Comparison of ENCODE assay signal across 20 mouse cellular contexts in the genomic region with DNA sequence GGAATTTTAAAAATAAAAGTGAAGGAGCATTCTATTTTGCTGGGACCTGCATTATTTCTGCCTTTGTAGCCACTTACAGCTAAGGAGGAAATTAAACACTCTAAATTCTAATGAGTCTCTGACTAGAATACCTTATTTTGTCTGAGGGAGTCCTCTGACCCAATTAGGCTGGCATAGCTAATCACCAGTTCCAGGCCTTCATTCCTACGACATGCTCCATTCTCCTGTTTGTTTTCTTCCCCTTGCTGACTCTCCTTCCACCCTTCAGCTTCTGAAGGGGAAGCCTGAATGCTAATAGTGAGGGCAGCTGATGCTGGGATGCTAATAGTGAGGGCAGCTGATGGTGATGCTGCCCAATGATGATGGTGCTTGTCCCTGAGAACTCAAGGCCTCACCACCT.
A peak's percentile ranks its signal among the peaks of the same experiment; 100 is the strongest.
DNase-seq lines count a peak whose midpoint lies in the region; ATAC-seq and TF ChIP-seq lines count a peak whose summit lies in the region.
"Had no signal": no experiment of that assay in that cellular context is flagged by ENCODE, and none has a peak within 500 bp of the region (broad histone marks: within the 10 kb centered on the region; RNA-seq: fewer than 3 reads in every experiment).

No protein-coding gene starts in this region.

- no peaks in the 10 kb centered on the region for H3K9me3 ChIP-seq in forebrain, postnatal 0 days (ENCODE audit: low read length)
- H3K9me3 ChIP-seq: embryonic facial prominence, embryonic 10.5 days; kidney, embryonic 15.5 days; neural tube, embryonic 12.5 days had no signal

- TF ChIP-seq CTCF in brain, embryonic 14.5 days (IDR thresholded peaks at IDR 0.05; ENCODE audit: borderline replicate concordance, extremely low read depth, insufficient read depth, insufficient read length) = no peak
- no peak for TF ChIP-seq CTCF in forebrain, postnatal 0 days (IDR thresholded peaks at IDR 0.05; ENCODE audit: low read depth)

- no peaks in the 10 kb centered on the region for H3K36me3 ChIP-seq in forebrain, postnatal 0 days (ENCODE audit: insufficient read depth)
- H3K36me3 ChIP-seq: embryonic facial prominence, embryonic 10.5 days; heart, embryonic 12.5 days; kidney, embryonic 15.5 days; neural tube, embryonic 12.5 days had no signal

- 10% methylated on average over 1 of the region's 1 CpGs for WGBS in forebrain, postnatal 0 days

- H3K9ac ChIP-seq in forebrain, postnatal 0 days = no peak overlapping the region
- H3K9ac ChIP-seq: heart, embryonic 12.5 days; kidney, embryonic 15.5 days; neural tube, embryonic 12.5 days had no signal

- H3K4me1 ChIP-seq in forebrain, postnatal 0 days (ENCODE audit: insufficient read depth) = peaks cover 4% of the 10 kb centered on the region; the same call in 1 of the 2 replicates
- H3K4me1 ChIP-seq: embryonic facial prominence, embryonic 10.5 days; heart, embryonic 12.5 days; kidney, embryonic 15.5 days; neural tube, embryonic 12.5 days had no signal

- no peak for TF ChIP-seq POLR2A in brain, embryonic 14.5 days (IDR thresholded peaks at IDR 0.05; ENCODE audit: borderline replicate concordance, extremely low read depth, insufficient read depth, insufficient read length, poor library complexity, severe bottlenecking)

- H3K27ac ChIP-seq in forebrain, postnatal 0 days (ENCODE audit: low read depth, low read length) = no peak overlapping the region
- H3K27ac ChIP-seq: embryonic facial prominence, embryonic 10.5 days; kidney, embryonic 15.5 days; neural tube, embryonic 12.5 days had no signal

- H3K4me2 ChIP-seq in forebrain, postnatal 0 days (ENCODE audit: low read depth) = no peak overlapping the region
- H3K4me2 ChIP-seq: heart, embryonic 12.5 days; kidney, embryonic 15.5 days; liver, embryonic 11.5 days; neural tube, embryonic 12.5 days had no signal

- no peaks in the 10 kb centered on the region for H3K27me3 ChIP-seq in forebrain, postnatal 0 days (ENCODE audit: insufficient read depth, low read length)
- H3K27me3 ChIP-seq: heart, embryonic 12.5 days; kidney, embryonic 15.5 days; neural tube, embryonic 12.5 days had no signal

- ATAC-seq in forebrain, postnatal 0 days = peak; percentile 73
- ATAC-seq: intestine, embryonic 16.5 days had no signal

- no peak overlapping the region for H3K4me3 ChIP-seq in forebrain, postnatal 0 days (ENCODE audit: low read depth, low read length)
- H3K4me3 ChIP-seq: embryonic facial prominence, embryonic 10.5 days; heart, embryonic 12.5 days; kidney, embryonic 15.5 days; neural tube, embryonic 12.5 days had no signal

- DNase-seq in cerebellum, postnatal 25 days = peak; percentile 11 to 14
- DNase-seq in cerebellum, adult 11-12 months = no peak
- peak; percentile 2 for DNase-seq in layer of hippocampus, adult 9-11 months
- no peak for DNase-seq in layer of hippocampus, adult 18-20 months (ENCODE audit: low spot score in 2 of 2)
- DNase-seq in brain, embryonic 14.5 days (ENCODE audit: low read depth) = peak; percentile 87
- DNase-seq in forebrain, postnatal 0 days = no peak
- no peak for DNase-seq in adrenal gland, adult (ENCODE audit: inconsistent age in 2 of 2, low spot score in 1 of 2)
- no peak for DNase-seq in adrenal gland, postnatal 4 days (ENCODE audit: low spot score in 2 of 2)
- DNase-seq: adrenal gland, adult 8-10 months; heart, postnatal 36 days; lung, adult 2 months; lung, postnatal 36 days; right cerebral cortex, postnatal 4 days; thymus, postnatal 14 days had no signal

Comparison
In these comparisons a context has a peak if more than half of its experiments do, and no peak if none do; other contexts are left out.
1. DNase-seq: peak in cerebellum, postnatal 25 days (2 of 2), layer of hippocampus, adult 9-11 months (single experiment) and brain, embryonic 14.5 days (single experiment); none in cerebellum, adult 11-12 months (single experiment), layer of hippocampus, adult 18-20 months (0 of 2), forebrain, postnatal 0 days (single experiment), adrenal gland, adult (0 of 2) and adrenal gland, postnatal 4 days (0 of 2).